Mouse (Mus musculus) cerebellum, adult 9-11 months (tissue): ENCODE measurements around the gene Ttll1.

Source experiments
- DNase-seq: peaks from one replicate; pipeline ENCODE4 v3.0.0; 2022

Ttll1 gene

DNA sequence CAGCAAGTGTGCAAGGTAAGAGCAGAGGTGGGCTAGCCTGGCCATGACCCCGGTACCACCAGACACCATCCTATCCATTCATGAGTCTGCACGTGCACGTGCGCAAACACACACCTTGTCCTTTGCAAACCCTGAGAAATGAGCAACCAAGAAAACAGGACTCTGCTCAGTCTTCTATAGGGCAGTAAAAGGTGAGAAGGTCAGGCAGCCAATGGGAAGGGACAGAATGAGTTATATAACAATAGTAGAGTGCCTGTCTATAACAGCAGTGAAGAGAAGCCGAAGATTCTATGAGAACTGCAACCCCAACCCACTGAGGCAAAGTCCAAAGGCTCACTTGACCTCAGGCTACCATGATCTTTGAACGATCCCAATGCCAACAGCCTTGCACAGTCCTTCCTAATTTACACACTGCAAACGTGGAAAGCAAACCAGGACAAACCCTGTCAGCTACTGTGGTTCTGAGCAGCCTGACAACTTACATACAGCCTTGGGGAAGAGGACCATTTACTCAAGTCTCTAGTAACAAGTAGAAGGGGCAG is 58.4 kb downstream of the Ttll1 start:
- no peak for DNase-seq

DNA sequence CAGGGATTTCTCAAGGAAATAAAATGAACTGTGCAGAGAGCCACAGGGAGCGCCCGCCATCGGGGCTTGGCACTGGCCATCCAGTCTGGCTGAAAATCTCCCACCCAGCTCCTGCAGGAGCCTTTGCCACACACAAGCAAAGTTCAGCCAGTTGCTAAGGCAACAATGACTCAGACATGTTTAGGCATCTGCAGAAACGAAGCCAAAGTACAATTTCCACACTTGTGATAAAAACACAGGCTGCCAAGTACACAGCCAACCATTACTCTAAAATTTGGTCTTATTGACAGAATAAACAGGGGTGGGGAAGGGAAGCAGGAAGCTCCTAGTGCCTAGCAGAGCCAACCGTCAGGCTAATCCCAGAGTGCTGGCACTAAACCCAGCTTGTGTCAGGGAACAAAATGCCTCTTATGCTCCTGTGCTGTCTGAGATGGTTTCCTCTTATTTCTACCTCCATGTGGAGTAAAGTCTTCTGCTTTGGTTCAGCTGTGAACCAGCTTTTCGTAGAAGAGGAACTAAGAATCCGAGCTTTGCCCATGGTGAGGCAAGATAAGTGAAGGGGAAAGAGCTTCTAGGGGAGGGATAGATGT is 59.0 kb downstream of the Ttll1 start:
- no peak for DNase-seq

GRCm38 (mm10) chr15:83450007-83450406 is 60.7 kb downstream of the Ttll1 start:
- no peak for DNase-seq

DNA sequence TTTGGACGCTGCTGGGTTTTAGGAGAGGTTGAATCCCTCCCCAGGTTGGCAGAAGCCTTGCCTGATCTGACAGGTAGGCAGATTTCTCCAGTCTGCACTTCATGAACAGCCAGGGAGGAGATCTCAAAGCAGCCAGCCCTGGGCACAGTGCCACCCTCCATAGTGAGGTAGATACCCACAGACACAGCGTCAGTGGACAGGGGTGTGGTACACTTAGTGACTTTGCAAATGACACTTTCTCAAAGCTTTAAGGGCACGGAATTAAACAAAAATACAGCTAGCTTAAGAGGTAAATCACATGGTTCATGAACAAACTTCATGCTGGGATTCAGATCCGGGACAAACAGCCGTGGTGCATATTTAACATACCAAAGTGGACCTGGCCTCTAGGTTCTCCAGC is 62.0 kb downstream of the Ttll1 start:
- DNase-seq = no peak

GRCm38 (mm10) chr15:83447791-83448544 is 62.7 kb downstream of the Ttll1 start:
- DNase-seq = no peak

GRCm38 (mm10) chr15:83445908-83446307 is 64.8 kb downstream of the Ttll1 start:
- no peak for DNase-seq

GRCm38 (mm10) chr15:83445383-83445782 is 65.3 kb downstream of the Ttll1 start:
- DNase-seq = no peak

DNA sequence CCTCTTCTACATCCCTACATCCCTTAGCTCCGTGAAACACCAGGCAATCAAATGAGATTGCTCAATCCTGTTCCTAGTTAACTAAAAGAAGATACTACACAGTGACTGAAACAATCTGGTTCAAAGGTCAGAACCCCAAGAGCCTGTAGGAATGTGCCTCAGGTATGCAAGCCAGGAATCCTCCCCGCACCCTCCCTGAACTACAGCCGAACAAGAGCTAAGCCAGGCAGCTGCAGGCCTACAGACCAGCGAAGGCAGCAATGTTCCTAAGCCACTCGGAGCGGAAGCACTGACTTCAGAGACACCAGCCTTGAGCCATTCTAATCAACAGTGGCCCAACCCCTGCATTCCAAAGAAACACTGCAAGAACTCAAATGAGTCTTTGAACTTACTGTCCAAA is 66.3 kb downstream of the Ttll1 start:
- DNase-seq = no peak

DNA sequence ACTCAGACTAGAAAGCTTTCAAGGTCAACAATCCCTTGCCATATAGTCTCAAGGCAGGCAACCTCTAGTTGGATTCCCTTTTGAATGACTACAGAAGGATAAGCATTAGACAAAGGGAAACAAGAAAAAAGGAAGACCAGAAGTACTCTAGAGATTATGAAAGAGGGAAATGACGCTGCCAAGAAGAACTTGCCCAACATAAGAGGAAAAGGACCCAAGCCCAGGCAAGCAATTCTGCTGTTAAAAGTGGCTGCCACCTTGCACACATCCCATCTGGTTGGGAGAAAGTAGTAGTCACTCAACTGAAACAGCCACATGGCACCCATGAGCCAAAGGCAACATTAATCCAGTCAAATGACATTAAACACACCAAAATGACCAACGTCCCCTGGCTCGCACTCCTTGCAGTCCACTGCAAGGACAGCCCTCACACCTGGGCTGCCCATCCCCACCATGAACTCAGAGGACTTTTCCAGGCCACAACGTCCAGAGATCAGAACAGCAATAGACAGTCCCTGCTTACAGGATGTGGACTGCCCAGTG is 68.1 kb downstream of the Ttll1 start:
- no peak for DNase-seq

DNA sequence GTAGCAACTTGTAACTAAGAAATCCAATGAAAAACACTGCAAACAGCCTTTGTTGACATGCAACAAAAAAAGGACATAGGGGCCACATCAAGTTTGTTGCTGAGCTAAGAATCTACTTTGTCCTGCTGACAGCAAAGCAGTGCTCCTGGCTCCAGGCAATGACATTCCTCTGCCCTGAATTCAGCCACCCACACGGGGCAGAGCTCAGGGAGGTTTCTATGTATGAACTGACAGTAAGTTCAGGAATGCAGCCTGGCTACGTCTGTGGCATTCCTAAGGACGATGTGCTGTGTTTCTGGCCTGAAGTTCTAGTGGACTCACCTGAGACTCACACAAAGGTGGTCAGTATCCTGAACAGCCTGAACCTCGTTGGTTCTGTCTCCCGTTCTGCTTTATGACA is 70.0 kb downstream of the Ttll1 start:
- DNase-seq = no peak

- DNase-seq = no peak
Observed at GRCm38 (mm10) chr15:83436541-83436940, 74.2 kb downstream of the Ttll1 start.

DNA sequence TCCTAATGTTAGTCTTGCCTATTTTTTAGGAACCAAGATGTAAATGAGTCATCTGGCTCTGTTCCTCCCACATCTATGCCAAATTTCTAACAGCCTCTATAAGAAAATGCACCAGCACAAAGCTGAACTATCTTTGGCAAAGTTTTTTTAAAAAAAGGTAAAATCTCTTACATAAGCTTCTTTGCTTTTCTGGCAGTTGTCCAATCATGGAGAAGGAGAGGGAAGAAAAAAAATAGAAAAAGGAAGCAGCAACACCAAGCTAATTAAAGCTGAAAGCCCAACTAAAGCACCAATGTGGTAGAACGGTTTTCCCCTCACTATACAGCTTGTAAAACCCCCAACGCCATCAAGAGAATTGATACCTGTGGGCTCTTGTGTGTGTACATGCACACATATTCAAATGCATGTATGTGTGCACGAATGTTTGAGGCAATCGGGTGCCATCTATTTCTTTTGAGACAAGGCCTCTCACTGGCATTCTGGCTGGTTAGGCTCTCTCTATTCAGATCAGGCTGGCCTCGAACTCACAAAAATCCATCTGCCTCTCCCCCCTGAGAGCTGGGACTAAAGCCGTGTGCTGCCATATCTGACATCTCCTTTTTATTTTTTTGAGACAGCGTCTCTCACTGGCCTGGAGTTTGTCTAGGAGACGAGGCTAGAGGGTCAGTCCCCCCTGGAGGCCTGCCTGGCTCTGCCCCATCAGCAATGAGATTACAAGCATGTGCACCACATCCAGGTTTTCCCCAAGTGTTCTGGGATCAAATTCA is 75.2 kb downstream of the Ttll1 start:
- DNase-seq = no peak

- no peak for DNase-seq
Observed at GRCm38 (mm10) chr15:83434692-83435091, 76.0 kb downstream of the Ttll1 start.
